Mouse (Mus musculus): ENCODE measurements at regions not wholly inside any gene's neighbourhood (a gene's known extent, or its start where the extent isn't known, plus 50 kb on each side); places are given as distances from the start of the nearest gene placed in this dataset.

DNA sequence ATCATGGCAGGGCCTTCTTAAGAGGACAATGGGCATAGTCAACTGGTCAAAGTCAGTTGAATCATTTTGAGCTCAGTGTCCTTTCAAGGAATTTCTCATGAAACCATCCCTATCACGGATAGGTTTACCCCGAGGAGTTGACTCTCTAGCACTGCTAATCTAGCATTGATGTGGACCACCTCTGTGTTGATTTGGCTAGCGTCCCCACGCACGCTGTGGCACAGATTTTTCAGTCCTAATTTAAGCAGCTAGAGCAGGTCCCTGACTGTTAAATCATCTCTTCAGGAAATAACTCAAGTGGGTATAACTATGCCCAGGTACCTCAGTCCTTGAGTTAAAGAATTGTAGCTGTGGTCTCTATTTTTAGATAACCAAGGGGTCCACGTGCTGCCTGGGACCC lies 80.0 kb upstream of the Galnt5 start:
- Histone ChIP-seq H3K36me3 (no peaks in the 10 kb centered on the region), H3K4me2 (replicated peaks) (no peak overlapping the region), H3K9ac (replicated peaks) (no peak overlapping the region), H3K4me3 (no peak overlapping the region), H3K27me3 (no peaks in the 10 kb centered on the region), H3K9me3 (no peaks in the 10 kb centered on the region), H3K27ac (replicated peaks) (no peak overlapping the region), H3K4me1 (peaks cover 10% of the 10 kb centered on the region)
- no peak for ATAC-seq (replicated peaks)
- 92% methylated on average over 6 of the region's 6 CpGs for WGBS

DNA sequence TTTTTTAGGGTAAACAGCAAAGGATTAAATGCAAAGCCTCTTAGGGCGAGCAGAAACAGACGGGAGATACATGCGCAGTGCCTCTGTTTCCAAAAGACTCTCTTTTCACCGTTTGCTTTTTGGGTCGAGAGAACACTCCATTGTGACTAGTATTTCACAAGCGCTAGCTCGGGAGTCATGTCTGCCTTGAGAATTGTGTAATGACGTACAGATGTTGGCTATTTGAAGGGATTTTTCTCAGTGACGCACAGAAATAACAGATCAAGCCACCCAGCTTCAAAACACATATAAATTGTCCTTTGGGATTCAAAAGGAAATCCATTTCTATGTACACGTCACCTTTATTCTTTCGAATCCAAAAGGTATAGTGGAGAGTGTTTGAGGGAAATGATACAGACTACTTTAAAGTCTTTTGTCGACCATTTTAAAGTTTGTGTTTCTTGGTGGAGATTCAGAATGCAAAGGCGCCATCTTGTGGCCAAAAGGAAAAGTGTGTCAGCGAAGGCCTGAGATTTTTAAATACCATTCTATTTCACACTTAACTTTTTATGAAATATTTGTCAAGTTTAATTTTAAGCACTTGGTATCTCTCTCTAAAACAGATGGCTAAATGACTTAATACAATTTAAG lies 78.5 kb upstream of the Galnt5 start:
- no peak overlapping the region for H3K27ac ChIP-seq (replicated peaks)
- WGBS = 38% methylated on average over 14 of the region's 14 CpGs
- no peaks in the 10 kb centered on the region for H3K36me3 ChIP-seq
- no peak overlapping the region for H3K4me2 ChIP-seq (replicated peaks)
- no peaks in the 10 kb centered on the region for H3K27me3 ChIP-seq
- no peak overlapping the region for H3K9ac ChIP-seq (replicated peaks)
- no peaks in the 10 kb centered on the region for H3K9me3 ChIP-seq
- no peak overlapping the region for H3K4me3 ChIP-seq
- no peak for ATAC-seq (replicated peaks)
- peaks cover 10% of the 10 kb centered on the region for H3K4me1 ChIP-seq

DNA sequence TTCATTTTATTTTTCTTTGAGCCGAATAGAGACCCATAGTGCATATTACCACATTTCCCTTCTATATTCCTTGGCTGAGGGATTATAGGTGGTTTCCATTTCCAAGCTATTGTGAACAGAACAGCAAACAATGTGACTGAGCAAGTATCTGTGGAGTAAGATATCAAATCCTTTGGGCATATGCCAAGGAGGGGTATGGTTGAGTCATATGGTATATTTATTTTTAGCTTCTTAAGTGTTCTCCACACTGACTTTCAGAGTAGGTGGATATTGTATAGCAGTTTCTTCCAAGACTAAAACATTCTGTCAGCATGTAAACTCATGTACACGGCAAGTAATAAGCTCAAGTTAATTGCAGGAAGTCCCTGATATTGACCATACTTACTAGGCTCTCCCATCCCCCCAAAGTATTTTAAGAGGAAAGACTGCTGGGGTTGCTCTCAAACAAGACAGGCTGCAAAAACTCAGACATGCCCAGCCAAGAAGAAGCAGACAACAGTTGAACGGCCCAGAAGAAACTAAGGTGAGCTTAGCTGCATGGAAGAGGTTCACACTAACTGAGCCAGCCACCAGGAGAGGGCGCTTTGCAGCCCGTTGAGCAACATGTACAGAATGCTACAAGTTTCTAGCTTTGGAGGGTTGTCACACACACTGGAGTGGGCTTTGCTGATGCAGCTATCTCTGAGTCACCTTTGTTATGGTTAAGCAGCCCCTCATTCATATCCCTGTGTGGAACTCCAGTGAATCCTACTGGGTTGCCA lies 63.4 kb upstream of the Galnt5 start:
- Histone ChIP-seq H3K4me3 (no peak overlapping the region), H3K9ac (replicated peaks) (no peak overlapping the region), H3K27ac (replicated peaks) (no peak overlapping the region), H3K36me3 (no peaks in the 10 kb centered on the region), H3K9me3 (no peaks in the 10 kb centered on the region), H3K4me2 (replicated peaks) (no peak overlapping the region), H3K4me1 (no peaks in the 10 kb centered on the region), H3K27me3 (no peaks in the 10 kb centered on the region)
- 60% methylated on average over 5 of the region's 5 CpGs for WGBS
- no peak for ATAC-seq (replicated peaks)

Measured in forebrain, embryonic 15.5 days (tissue).